Mouse (Mus musculus) brown adipose tissue, adult 24 weeks (tissue): ENCODE measurements around the gene Il15ra. TPM values are rescaled to one million over a fixed set of nuclear protein-coding genes. Genes with fewer than 3 reads are reported as not detected.

Source experiments
- H3K27ac ChIP-seq: fragments of 200-500 bp; replicated peaks from 2 replicates; pipeline ENCODE4 v1.5.1; 2012; ENCODE audit warnings: low read depth, mild to moderate bottlenecking, low read length
- H3K4me1 ChIP-seq: fragments of 200-500 bp; 2 replicates; pipeline ENCODE4 v1.6.1; 2012; ENCODE audit warnings: low read length, mixed read lengths; ENCODE audit not compliant: control insufficient read depth, insufficient read depth, insufficient read length
- H3K4me3 ChIP-seq: fragments of 200-500 bp; 2 replicates; pipeline ENCODE4 v1.5.1; 2012; ENCODE audit warnings: low read depth, mild to moderate bottlenecking, low read length, moderate library complexity; ENCODE audit not compliant: insufficient read depth
- polyA plus RNA-seq: library from polyadenylated mRNA; stranded (reverse); fragments of >200 nt; gene quantifications from 2 replicates; pipeline ENCODE4 v1.2.4, GENCODE M21; 2012; ENCODE audit not compliant: missing spikeins, insufficient read depth, insufficient read length

Il15ra gene
- polyA plus RNA-seq, 1 experiment: 47.0 TPM

GRCm38 (mm10) chr2:11778087-11778823, 73.2 kb downstream of the Il15ra start:
- H3K27ac ChIP-seq: peak overlapping the region; percentile 74
- H3K4me1 ChIP-seq: peaks cover 8% of the 10 kb centered on the region
- peak overlapping the region; percentile 79 for H3K4me3 ChIP-seq

Other genes starting within 250 kb of the Il15ra start
- gene Pfkfb3, start 151.2 kb upstream of the Il15ra start, polyA plus RNA-seq: 190 and 226 TPM in 2 replicates
- 45.1 and 48.5 TPM in 2 replicates for gene Rbm17, start 101.1 kb upstream of the Il15ra start, polyA plus RNA-seq
- not detected in 2 replicates for gene Gm17490, start 79.0 kb upstream of the Il15ra start, polyA plus RNA-seq
- gene Il2ra, start 62.5 kb upstream of the Il15ra start, polyA plus RNA-seq: 0.32 and 2.0 TPM in 2 replicates
- 95.7 and 101 TPM in 2 replicates for gene Fbh1, start 72.3 kb downstream of the Il15ra start, polyA plus RNA-seq
- gene Ankrd16, start 72.6 kb downstream of the Il15ra start, polyA plus RNA-seq: 9.5 and 14.0 TPM in 2 replicates